Mouse (Mus musculus) testis, adult 2 months (tissue): Measurements from ENCODE around the gene Ift81. TPM values are rescaled to one million over a fixed set of nuclear protein-coding genes. Genes with fewer than 3 reads are reported as not detected.
A peak's percentile ranks its signal among the peaks of the same experiment; 100 is the strongest.
"Not testable (repeated sequence)": the region's sequence is repeated elsewhere in the genome, so short reads cannot be mapped to it uniquely, and the experiment has no call there.

Experiments used
- H3K27ac ChIP-seq: fragments of 200-500 bp; 2 replicates; pipeline ENCODE4 v1.5.1; 2012; ENCODE audit warnings: low read depth, low read length; ENCODE audit not compliant: control insufficient read depth, insufficient read depth
- H3K27me3 ChIP-seq: fragments of 200-500 bp; 2 replicates; pipeline ENCODE4 v1.6.1; 2012; ENCODE audit warnings: mild to moderate bottlenecking, low read length, moderate library complexity; ENCODE audit not compliant: control insufficient read depth, insufficient read depth
- H3K36me3 ChIP-seq: fragments of 200-500 bp; 2 replicates; pipeline ENCODE4 v1.6.1; 2012; ENCODE audit warnings: mild to moderate bottlenecking, low read length; ENCODE audit not compliant: control insufficient read depth, insufficient read depth
- H3K4me1 ChIP-seq: fragments of 200-500 bp; 2 replicates; pipeline ENCODE4 v1.6.1; 2012; ENCODE audit warnings: low read length; ENCODE audit not compliant: control insufficient read depth, insufficient read depth
- H3K4me3 ChIP-seq: fragments of 200-500 bp; 2 replicates; pipeline ENCODE4 v1.5.1; 2012; ENCODE audit warnings: low read depth, mild to moderate bottlenecking, low read length, moderate library complexity, mixed read lengths; ENCODE audit not compliant: control insufficient read depth
- CTCF ChIP-seq: fragments of 200-500 bp; IDR thresholded peaks from 2 replicates; pipeline ENCODE4 v1.5.1; 2012; ENCODE audit warnings: low read depth, mild to moderate bottlenecking, inconsistent platforms, low read length, moderate library complexity; ENCODE audit not compliant: control insufficient read depth, insufficient read depth, insufficient replicate concordance
- POLR2A ChIP-seq: fragments of 200-500 bp; IDR thresholded peaks from 2 replicates; pipeline ENCODE4 v1.6.1; 2012; ENCODE audit warnings: low read depth, mild to moderate bottlenecking, inconsistent platforms, low read length, moderate library complexity; ENCODE audit not compliant: control insufficient read depth
- polyA plus RNA-seq: library from polyadenylated mRNA; depleted of rRNA; stranded (reverse); fragments of >200 nt; gene quantifications from 2 replicates; pipeline ENCODE4 v1.2.3, GENCODE M21; 2012

The Ift81 gene
- polyA plus RNA-seq, 1 experiment = 30.8 TPM

DNA sequence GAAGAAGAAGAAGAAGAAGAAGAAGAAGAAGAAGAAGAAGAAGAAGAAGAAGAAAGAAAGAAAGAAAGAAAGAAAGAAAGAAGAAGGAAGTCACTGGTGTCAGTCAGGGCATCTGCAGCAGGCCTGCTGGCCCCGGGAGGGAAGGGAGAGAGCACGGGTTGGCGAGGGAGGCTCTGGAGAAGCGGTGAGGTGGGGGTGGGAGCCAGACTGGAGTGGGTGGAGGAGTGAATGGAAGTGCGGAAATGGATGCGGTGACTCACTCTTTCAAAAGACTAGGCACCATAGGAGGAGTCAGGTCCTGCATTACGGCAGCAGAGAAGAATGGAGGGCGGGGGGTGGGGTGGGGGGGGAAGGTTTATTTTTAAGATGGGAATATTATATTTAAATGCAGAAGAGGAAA, 34.9 kb upstream of the Ift81 start:
- no peak overlapping the region for H3K27ac ChIP-seq
- H3K4me1 ChIP-seq = peaks cover under 1% of the 10 kb centered on the region; the same call in 1 of the 2 replicates
- no peaks in the 10 kb centered on the region for H3K27me3 ChIP-seq
- H3K36me3 ChIP-seq = no peaks in the 10 kb centered on the region
- TF ChIP-seq POLR2A = no peak
- TF ChIP-seq CTCF = no peak
- H3K4me3 ChIP-seq = no peak overlapping the region

DNA sequence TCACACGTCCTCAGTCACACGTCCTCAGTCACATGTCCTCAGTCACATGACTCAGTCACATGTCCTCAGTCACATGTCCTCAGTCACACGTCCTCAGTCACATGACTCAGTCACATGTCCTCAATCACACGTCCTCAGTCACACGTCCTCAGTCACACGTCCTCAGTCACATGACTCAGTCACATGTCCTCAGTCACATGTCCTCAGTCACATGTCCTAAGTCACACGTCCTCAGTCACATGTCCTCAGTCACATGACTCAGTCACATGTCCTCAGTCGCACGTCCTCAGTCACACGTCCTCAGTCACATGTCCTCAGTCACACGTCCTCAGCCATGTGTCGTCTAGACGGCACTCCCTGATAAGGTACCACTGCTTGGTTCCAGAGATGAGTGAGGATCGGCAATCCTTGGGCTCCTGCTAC, 33.6 kb upstream of the Ift81 start:
- H3K4me3 ChIP-seq, H3K27ac ChIP-seq, H3K4me1 ChIP-seq, H3K36me3 ChIP-seq, H3K27me3 ChIP-seq: not testable (repeated sequence)

DNA sequence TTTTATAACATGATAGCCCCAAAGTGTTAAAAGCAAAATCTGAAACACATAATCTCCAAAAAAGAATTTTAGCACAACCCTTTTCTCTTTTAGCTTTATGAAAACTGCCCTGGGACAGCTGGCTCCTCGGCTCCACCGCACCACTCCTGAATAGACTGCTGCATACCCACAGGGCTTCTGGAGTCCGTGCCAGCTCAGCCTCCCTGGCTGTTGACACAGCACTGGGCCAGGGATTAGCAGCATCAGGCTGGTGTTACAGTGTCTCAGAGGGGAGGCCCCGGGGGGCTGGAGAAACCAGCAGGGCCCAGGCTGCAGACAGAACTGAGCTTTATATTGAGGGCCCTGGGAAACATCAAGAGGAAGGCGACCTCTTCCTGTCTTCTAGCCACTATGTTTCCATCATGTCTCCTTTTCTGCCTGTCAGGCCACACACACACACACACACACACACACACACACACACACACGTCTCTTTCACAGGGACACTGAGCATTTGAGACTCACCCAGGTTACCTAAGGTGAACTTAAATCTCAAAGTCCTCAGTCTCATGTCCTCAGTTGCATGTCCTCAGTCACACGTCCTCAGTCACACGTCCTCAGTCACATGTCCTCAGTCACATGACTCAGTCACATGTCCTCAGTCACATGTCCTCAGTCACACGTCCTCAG, 33.1 kb upstream of the Ift81 start:
- TF ChIP-seq POLR2A (no peak), CTCF (no peak)
- no peak overlapping the region for H3K4me3 ChIP-seq
- H3K27ac ChIP-seq = no peak overlapping the region
- no peaks in the 10 kb centered on the region for H3K36me3 ChIP-seq
- H3K27me3 ChIP-seq = no peaks in the 10 kb centered on the region
- peaks cover 10% of the 10 kb centered on the region for H3K4me1 ChIP-seq

DNA sequence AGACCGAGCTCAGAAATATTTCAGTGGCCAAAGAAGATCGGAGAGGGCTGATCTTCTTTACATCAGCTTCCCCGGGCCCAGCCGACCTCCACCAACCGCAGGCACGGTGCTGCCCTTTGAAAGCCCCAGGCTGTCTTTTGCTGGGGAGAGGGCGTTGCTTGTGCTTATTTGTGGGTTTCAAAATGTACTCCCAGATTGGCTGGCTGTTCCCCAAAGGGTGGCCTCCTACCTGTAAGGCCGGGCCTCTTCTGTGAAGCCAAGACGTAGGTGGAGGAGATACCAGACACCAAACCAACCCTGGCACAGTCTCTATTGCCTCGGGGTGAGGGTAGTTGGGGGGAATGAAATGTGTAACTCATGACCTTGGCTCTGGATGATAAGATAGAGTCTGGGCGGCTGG, 31.7 kb upstream of the Ift81 start:
- H3K4me1 ChIP-seq = peaks cover 10% of the 10 kb centered on the region
- no peaks in the 10 kb centered on the region for H3K36me3 ChIP-seq
- H3K4me3 ChIP-seq = no peak overlapping the region
- no peak overlapping the region for H3K27ac ChIP-seq
- H3K27me3 ChIP-seq = no peaks in the 10 kb centered on the region
- no peak for TF ChIP-seq CTCF
- TF ChIP-seq POLR2A = no peak

DNA sequence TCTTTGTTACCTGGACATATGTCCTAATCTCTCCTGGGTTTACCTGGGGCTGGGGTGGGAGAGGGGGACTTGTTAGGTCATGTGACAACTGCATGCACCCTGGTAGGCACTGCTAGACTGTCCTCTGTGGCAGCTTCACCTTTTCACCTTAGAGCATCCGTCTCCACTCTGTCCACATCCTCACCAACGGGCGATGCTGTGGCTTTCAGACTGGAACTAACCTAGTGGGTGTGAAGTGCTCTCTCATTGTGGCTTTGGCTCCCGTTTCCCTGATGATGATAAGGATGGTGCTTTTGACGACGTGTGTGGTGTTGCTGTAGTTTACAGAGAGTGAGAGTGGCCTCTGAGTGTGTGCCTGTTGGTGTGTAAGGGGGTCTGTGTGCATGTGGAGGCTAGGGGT, 31.0 kb upstream of the Ift81 start:
- no peak overlapping the region for H3K4me3 ChIP-seq
- no peaks in the 10 kb centered on the region for H3K27me3 ChIP-seq
- no peak overlapping the region for H3K27ac ChIP-seq
- peaks cover 10% of the 10 kb centered on the region for H3K4me1 ChIP-seq
- no peaks in the 10 kb centered on the region for H3K36me3 ChIP-seq
- TF ChIP-seq POLR2A (no peak), CTCF (no peak)

DNA sequence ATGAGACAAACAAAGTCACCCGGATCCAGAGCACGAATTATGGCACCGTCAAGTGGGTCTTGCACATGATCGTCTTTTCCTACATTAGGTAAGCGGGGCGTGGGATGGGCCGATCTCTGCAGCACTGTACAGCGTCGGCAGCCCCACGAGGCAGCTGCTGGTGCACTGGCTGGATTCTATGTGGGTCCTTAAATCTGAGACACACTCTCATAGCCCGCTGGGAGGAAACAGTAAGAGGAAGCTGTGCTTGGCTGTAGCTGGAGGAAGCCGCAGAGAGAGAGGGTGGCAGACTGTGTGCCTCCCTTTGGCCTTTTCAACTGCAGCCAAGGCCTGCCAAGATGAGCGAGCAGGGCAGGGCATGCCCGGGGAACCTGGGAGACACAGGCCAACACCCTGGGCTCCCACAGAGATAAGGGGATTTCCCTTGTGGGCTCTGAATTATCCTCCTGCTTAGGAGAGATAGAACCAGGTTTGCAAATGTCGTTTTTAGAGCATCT, 29.8 kb upstream of the Ift81 start:
- Histone ChIP-seq H3K36me3 (no peaks in the 10 kb centered on the region), H3K4me3 (peak overlapping the region; percentile 9), H3K27ac (0 out of 2 replicates have a peak overlapping the region, but pooled peaks have one; percentile 1), H3K4me1 (peaks cover 10% of the 10 kb centered on the region), H3K27me3 (no peaks in the 10 kb centered on the region)
- TF ChIP-seq POLR2A (no peak), CTCF (no peak)

DNA sequence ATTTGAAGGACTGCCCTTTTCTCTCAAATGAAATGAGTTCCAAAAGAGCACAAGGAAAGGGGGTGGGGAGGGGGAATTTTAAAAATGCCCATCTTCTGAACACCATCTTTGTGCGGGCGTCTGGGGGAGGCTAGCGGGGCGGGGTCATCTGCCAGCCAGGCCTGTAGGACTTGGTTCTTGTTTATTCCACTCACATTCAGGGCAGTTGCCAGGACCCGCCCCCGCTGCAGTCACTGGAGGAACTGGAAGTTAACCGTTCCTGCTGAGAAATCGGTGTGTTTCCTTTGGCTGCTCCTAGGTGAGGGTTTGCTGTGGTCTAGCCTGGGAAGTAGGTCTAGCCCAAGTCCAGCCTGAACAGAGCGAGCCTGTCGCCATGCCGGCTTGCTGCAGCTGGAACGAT, 29.4 kb upstream of the Ift81 start, which contains the start of gene P2rx7:
Gene P2rx7 (plus strand): TSS at position 211 of the 400 bp plus-strand sequence.
- 0 out of 2 replicates have a peak within 1 kb of the TSS, but pooled peaks have one; percentile 1 for H3K27ac ChIP-seq
- H3K27me3 ChIP-seq = no peaks in the 10 kb centered on the region
- H3K4me3 ChIP-seq = peak within 1 kb of the TSS; percentile 9
- H3K36me3 ChIP-seq = no peaks in the 10 kb centered on the region
- TF ChIP-seq CTCF = no peak
- TF ChIP-seq POLR2A = no peak; the same call in 1 of the 2 replicates
- H3K4me1 ChIP-seq = peaks cover 10% of the 10 kb centered on the region

DNA sequence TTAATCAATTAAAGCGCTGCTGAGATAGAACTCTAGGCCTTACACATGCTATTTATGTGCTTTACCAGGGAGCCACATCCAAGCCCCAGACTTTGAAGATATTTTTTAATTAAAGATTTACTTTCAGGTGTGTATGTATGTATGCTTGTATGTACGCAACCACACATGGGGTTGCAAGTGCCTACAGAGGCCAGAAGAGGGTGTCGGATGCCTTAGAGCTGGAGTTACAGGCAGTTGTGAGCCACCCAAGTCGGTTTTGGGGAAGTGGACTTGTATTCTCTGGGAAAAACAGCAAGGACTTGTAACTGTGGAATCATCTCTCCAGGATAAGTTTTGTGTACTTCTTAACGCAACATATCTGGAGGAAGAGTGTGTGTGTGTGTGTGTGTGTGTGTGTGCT, 25.7 kb upstream of the Ift81 start:
- Histone ChIP-seq H3K27me3 (no peaks in the 10 kb centered on the region), H3K4me3 (no peak overlapping the region), H3K4me1 (peaks cover 17% of the 10 kb centered on the region), H3K27ac (no peak overlapping the region), H3K36me3 (no peaks in the 10 kb centered on the region)
- TF ChIP-seq POLR2A = no peak
- no peak for TF ChIP-seq CTCF
